Mouse (Mus musculus) inflammation-experienced regulatory T-cells, adult 6 months (primary cell): Measurements from ENCODE around the gene Paqr6. TPM values are rescaled to one million over a fixed set of nuclear protein-coding genes. Genes with fewer than 3 reads are reported as not detected.
A peak's percentile ranks its signal among the peaks of the same experiment; 100 is the strongest.

Experiments
- ATAC-seq: one replicate; pipeline ENCODE4 v1.8.0; 2017
- polyA plus RNA-seq, 3 experiments: library from polyadenylated mRNA; unstranded; fragments of 100-300 nt; shearing (Covaris generic); gene quantifications; one replicate each; pipeline ENCODE4 v1.2.1; 2017

Paqr6 gene
- not detected for polyA plus RNA-seq

- no peak for ATAC-seq
These were observed at the start of gene Paqr6 for GRCm38 (mm10) chr3:88364337-88364736. Paqr6 (plus strand) TSS chr3:88364584.

DNA sequence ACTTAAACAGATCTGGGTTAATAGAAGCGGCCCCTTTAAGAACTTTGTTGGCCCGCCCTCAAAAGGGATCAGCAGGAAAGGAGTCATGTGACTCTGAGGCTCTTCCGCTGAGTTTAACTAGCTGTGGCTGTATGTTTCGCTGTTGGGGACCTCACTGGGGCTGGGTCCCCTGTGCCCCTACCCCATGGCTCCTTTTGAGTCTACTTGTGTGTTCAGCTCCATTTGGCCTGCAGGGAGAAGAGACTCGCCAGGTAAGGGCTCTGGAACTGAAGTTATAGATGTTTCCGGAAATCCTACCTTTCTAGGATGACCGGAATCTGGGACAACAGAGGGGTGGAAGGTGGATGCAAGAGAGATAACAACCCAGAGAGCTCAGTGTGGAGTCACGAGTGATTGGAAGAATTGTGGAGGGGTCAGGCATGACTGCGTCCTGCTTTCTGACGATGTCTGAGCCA, 39.4 kb upstream of the Paqr6 start, which contains the start of gene Glmp:
Gene Glmp, plus strand, starts transcription at position 73 of the 455 bp plus-strand sequence.
- ATAC-seq, result peak; percentile 98

- no peak for ATAC-seq
These were observed 35.4 kb upstream of the Paqr6 start for GRCm38 (mm10) chr3:88328956-88329355.

DNA sequence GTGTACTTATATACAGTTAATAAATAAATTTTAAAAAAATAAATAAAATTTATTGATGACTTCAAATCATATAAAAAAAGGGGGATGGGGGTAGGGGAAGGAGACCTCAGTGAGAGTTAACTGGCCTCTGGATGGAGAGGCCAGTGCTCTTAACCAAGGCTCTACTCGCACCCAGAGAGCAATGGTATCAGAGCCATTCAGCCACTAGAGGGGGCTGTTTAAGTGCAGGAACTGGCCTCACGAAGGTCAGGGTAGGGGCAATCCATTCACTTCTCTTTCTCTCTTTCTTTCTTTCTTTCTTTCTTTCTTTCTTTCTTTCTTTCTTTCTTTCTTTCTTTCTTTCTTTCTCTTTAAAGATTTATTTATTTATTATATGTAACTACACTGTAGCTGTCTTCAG, 33.1 kb upstream of the Paqr6 start:
- ATAC-seq, result no peak

- ATAC-seq, result no peak
These were observed 30.2 kb upstream of the Paqr6 start for GRCm38 (mm10) chr3:88334029-88334658.

GRCm38 (mm10) chr3:88334902-88335435, 29.4 kb upstream of the Paqr6 start:
- ATAC-seq, result no peak

GRCm38 (mm10) chr3:88335436-88336053, 28.8 kb upstream of the Paqr6 start:
- peak; percentile 9 for ATAC-seq

DNA sequence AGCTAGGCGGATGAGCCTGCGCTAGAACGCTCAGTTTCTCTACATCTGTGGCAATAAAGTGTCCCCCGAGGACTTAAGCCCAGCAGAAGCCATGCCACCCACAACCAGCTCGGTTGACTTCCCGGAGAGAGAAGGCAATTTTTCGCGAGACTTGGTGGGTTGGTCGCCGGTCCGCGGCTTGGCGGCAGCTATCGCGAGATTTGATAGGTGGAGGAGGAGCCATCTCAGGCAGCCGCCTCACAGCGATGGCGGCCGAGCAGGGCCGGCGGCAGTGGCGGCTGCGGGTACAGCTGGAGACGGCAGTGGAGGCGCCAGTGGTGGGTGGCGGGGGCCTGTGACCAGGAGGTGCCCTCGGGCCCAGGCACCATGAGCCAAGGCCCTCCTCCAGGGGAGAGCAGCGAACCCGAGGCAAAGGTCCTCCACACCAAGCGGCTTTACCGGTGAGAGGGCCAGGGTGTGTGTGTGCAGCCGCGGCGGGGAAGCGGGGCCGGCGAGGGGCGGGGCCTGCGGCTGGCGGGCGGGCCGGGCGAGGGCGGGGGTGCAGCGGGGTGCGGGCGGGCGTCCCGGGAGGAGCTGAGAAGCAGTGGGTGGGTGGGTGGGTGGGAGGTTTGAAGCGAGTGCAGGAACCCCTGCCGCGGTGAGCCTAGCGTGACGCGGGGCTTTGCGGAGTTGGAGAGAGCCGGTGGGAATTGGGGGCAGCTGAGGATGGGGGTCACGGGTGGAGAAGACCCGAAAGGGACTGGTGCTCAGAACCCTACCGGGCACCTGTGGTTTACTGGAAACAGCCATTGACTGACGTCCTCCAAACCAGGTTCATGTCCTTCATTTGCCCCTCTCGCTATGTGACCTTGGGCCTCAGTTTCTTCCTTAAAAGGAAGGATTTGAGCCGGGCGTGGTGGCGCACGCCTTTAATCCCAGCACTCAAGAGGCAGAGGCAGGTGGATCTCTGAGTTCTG, 28.0 kb upstream of the Paqr6 start, which contains the start of the genes Tmem79 and Smg5:
Gene Tmem79, minus strand, starts transcription at position 91 of the 956 bp plus-strand sequence.
Gene Smg5, plus strand, starts transcription at position 203 of the 956 bp plus-strand sequence.
- peak; percentile 96 for ATAC-seq

DNA sequence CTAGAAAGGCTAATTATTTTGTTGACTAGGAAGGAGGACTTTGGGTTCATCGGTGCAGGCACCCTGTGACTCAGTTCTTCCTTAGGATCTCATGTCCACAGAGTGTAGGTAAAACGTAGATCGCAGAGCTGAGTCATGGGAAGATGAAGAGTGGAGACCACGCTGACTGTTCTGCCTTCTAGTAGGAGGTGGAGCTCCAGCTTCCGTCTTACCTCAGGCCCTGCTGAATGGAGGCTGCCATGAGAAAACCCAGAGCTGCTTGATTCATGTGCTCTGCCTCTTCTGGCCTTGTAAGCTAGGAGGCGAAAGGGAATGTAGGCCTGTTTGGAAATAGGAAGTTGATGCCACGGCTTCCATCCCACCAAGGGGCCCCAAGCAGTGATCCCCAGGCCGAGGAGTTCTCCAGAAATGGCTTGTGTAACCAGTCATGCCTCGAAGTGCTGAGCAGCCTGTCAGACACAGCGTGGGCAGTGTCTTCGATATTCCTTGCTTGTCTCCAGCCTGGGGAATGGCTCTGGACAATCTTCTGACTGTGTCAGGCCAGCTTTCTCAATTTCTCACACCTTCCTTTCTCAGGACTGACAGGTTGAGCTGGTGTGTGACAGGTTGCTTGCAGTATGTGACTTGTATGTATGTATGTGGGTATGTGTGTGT, 26.9 kb upstream of the Paqr6 start:
- ATAC-seq, result peak; percentile 34

GRCm38 (mm10) chr3:88338316-88338715, 26.1 kb upstream of the Paqr6 start:
- ATAC-seq, result no peak

GRCm38 (mm10) chr3:88339006-88339405, 25.4 kb upstream of the Paqr6 start:
- no peak for ATAC-seq

DNA sequence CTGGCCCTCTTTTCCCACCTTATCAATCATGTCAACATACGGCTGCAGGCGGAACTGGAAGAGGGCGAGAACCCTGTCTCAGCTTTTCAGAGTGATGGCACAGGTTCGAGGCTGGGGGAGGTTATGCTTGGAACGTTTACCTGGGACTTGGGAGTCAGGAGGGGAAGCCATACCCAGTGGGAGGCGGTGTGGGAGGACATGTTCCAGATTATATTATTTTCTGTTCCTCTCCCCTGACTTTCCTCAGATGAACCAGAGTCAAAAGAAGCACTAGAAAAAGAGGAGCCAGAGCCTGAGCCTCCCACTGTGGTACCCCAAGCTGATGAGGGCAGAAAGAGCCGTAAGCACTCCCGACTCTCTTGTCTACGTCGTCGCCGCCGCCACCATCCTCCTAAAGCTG, 13.7 kb upstream of the Paqr6 start:
- no peak for ATAC-seq

GRCm38 (mm10) chr3:88352907-88353306, 11.5 kb upstream of the Paqr6 start:
- no peak for ATAC-seq

- ATAC-seq, result no peak
These were observed 9.8 kb upstream of the Paqr6 start for GRCm38 (mm10) chr3:88354396-88355165.

- no peak for ATAC-seq
These were observed 4.8 kb upstream of the Paqr6 start for GRCm38 (mm10) chr3:88359584-88359983.

DNA sequence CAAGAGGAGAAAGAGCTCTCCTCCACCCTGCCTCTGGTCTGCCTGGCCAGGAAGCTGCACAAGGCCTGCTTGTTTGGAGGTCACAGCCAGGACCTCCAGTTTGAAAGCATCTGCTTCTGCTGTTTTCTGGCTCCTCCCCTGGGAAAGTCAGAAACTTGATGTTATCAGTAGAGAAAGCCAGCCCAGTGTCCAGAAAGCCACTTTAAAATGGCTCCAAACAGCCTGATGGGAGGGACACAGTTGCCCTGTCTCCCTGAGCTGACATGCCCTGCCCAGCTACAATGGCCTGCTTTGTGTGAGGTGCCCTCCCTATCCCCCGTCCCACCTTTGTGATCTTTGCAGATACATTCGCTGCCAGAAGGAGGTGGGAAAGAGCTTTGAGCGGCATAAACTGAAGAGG, 4.4 kb upstream of the Paqr6 start:
- no peak for ATAC-seq

DNA sequence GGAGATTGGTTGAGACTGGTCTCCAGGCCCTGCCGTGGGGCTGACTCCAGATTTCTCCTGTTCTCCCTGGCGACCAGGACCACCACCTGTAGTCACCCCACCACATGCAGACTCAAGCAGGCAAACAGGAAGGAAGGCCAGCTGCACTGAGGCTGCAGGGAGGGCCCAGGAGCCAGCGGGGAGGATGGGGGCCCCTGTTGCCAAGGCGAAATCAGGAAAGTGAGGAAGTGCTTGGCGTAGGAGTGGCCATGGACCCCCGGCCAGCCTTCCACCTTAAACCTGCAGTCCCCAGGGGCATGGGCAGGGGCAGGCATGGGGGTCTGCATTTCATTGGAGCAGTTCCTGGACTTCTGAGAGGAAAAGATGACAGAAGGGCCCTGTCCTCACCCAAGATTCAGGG, 3.3 kb upstream of the Paqr6 start:
- ATAC-seq, result no peak

- no peak for ATAC-seq
These were observed 2.6 kb upstream of the Paqr6 start for GRCm38 (mm10) chr3:88361612-88362313.

- no peak for ATAC-seq
These were observed 684 bp upstream of the Paqr6 start for GRCm38 (mm10) chr3:88363700-88364099.

GRCm38 (mm10) chr3:88365705-88366361, 1.4 kb downstream of the Paqr6 start:
- ATAC-seq, result no peak
